Mouse (Mus musculus): ENCODE data around the gene Dido1.
A peak's percentile ranks its signal among the peaks of the same experiment; 100 is the strongest.

DNA sequence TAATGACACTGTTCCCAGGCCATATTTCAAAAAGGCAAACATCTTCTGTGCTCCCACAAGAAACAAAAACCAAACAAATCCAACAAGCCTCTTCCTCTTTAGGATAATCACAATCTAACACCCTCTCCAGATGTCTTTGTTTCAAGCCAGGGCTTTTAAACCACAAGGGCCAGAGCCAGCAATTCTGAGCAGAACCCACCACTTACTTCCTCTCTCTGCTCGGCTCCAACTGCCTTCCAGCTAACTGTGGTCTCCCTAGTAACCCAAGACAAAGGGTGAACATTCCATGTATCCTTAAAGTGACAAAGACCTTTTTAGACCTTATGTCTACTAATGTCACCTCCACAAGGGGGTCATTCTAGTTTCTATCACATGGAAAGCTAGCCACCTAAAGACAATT, 17.2 kb downstream of the Dido1 start:
- TF ChIP-seq CTCF (IDR thresholded peaks at IDR 0.05; ENCODE audit: control insufficient read depth, insufficient read depth, insufficient replicate concordance, low read depth, low read length): no peak
- TF ChIP-seq POLR2A (IDR thresholded peaks at IDR 0.05; ENCODE audit: control insufficient read depth, low read depth, low read length): peak; percentile 61; the same call in 1 of the 2 replicates
